Comparison of ENCODE assay signal across 8 mouse cellular contexts in the genomic region with DNA sequence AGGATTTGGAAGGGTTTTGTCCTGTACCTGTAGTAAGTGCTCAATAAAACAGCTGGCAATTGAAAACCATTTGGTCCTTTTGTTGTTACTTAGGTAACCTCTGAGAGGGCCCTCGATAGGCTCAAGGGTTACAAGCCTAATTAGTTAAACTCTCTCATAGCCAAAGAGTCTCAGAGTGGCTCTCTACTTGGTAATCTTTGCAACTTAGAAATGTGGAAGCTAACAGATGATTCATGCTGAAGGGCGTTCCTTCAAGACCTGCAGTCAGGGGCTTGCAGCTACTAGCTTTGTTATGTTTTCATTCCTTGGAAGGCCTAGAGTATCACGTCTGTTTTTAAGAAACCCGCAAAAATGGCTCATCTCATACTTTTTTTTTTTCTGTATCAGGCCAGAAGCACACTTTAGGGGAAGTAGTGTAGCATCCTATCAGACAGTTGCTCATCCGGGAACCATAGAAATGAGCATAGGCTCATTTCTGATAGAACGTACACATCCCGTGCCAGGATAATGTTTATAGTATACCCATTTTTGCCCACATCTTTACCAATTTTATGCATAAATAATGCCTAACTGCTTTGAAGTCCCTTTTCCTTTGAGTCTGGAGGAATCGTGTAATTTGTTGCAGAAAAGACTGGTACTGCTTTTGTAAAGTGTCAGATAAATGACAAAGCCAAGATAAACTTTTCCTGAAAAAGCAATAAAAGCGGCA. TPM values are rescaled to one million over a fixed set of nuclear protein-coding genes. Genes with fewer than 3 reads are reported as not detected.
DNase-seq lines count a peak whose midpoint lies in the region; ATAC-seq and TF ChIP-seq lines count a peak whose summit lies in the region.

No protein-coding gene starts in this region.

- 0 out of 2 replicates have a peak overlapping the region, but pooled peaks have one; percentile 98 for H3K9ac ChIP-seq in liver, adult 2 months (ENCODE audit: low read depth, low read length)
- peak overlapping the region; percentile 89 for H3K9ac ChIP-seq in liver, embryonic 14.5 days (replicated peaks)
- no peak overlapping the region for H3K9ac ChIP-seq in stomach, embryonic 15.5 days

- whole genome bisulfite sequencing in liver, adult 2 months = 65% methylated on average over 9 of the region's 9 CpGs
- 84% methylated on average over 9 of the region's 9 CpGs for WGBS in forebrain, embryonic 10.5 days
- 36% methylated on average over 9 of the region's 9 CpGs for WGBS in liver, embryonic 14.5 days (ENCODE audit: insufficient replicate concordance)
- 62% methylated on average over 9 of the region's 9 CpGs for WGBS in stomach, embryonic 15.5 days

- peak overlapping the region; percentile 93; the same call in 1 of the 2 replicates for H3K4me3 ChIP-seq in liver, adult 2 months (ENCODE audit: insufficient read depth, low read depth, low read length)
- H3K4me3 ChIP-seq in forebrain, embryonic 10.5 days = peak overlapping the region; percentile 92
- peak overlapping the region; percentile 83 to 91 for H3K4me3 ChIP-seq in liver, embryonic 14.5 days (ENCODE audit: insufficient read depth in 1 of 2, low read depth in 2 of 2, low read length in 2 of 2)
- H3K4me3 ChIP-seq in stomach, embryonic 15.5 days (replicated peaks) = peak overlapping the region; percentile 93

- 0 out of 2 replicates have a peak, but pooled peaks cover 2% of the 10 kb centered on the region for H3K79me2 ChIP-seq in liver, adult 2 months (ENCODE audit: control insufficient read depth, insufficient read depth, low read length)

- no peak for DNase-seq in liver, adult 2 months (ENCODE audit: extremely low read depth, low read depth, low spot score)
- DNase-seq in liver = no peak
- DNase-seq in forebrain, embryonic 10.5 days (ENCODE audit: extremely low spot score, low spot score) = no peak
- DNase-seq in liver, embryonic 14.5 days (ENCODE audit: low read depth in 3 of 3, low spot score in 3 of 3) = no peak
- no peak for DNase-seq in spleen, postnatal 4 days (ENCODE audit: low spot score in 2 of 2)
- no peak for DNase-seq in adrenal gland, adult 2 months
- DNase-seq in left cerebral cortex, adult 18-20 months (ENCODE audit: low spot score in 2 of 2) = no peak

- TF ChIP-seq EP300 in liver, embryonic 14.5 days (IDR thresholded peaks at IDR 0.05; ENCODE audit: low read depth) = no peak

- peaks cover 13% of the 10 kb centered on the region; the same call in 1 of the 2 replicates for H3K36me3 ChIP-seq in liver, adult 2 months (ENCODE audit: control insufficient read depth, insufficient read depth, low read length)
- H3K36me3 ChIP-seq in forebrain, embryonic 10.5 days (replicated peaks) = peaks cover 3% of the 10 kb centered on the region; the same call in 1 of the 2 replicates
- H3K36me3 ChIP-seq in liver, embryonic 14.5 days (replicated peaks; ENCODE audit: control insufficient read depth, insufficient read depth, low read depth) = no peaks in the 10 kb centered on the region
- no peaks in the 10 kb centered on the region for H3K36me3 ChIP-seq in stomach, embryonic 15.5 days

- H3K4me1 ChIP-seq in liver, adult 2 months (ENCODE audit: control insufficient read depth, insufficient read depth, low read length) = peaks cover 2% of the 10 kb centered on the region
- peaks cover 10% of the 10 kb centered on the region for H3K4me1 ChIP-seq in forebrain, embryonic 10.5 days
- peaks cover 9% of the 10 kb centered on the region in 2 experiments for H3K4me1 ChIP-seq in liver, embryonic 14.5 days (replicated peaks; ENCODE audit: control insufficient read depth in 2 of 2, insufficient read depth in 2 of 2, low read length in 1 of 2)
- H3K4me1 ChIP-seq in stomach, embryonic 15.5 days = peaks cover 3% of the 10 kb centered on the region; the same call in 1 of the 2 replicates

- H3K27ac ChIP-seq in liver, adult 2 months (replicated peaks; ENCODE audit: insufficient read depth, low read depth, low read length) = no peak overlapping the region; the same call in 1 of the 2 replicates
- no peak overlapping the region for H3K27ac ChIP-seq in forebrain, embryonic 10.5 days
- H3K27ac ChIP-seq in liver, embryonic 14.5 days = peak overlapping the region; percentile 73
- H3K27ac ChIP-seq in stomach, embryonic 15.5 days = peak overlapping the region; percentile 80; the same call in 1 of the 2 replicates

- peak overlapping the region; percentile 92 for H3K4me2 ChIP-seq in liver, embryonic 14.5 days (ENCODE audit: low read depth)
- peak overlapping the region; percentile 83 for H3K4me2 ChIP-seq in stomach, embryonic 15.5 days

- H3K27me3 ChIP-seq in liver, adult 2 months (ENCODE audit: control insufficient read depth, insufficient read depth, low read length) = no peaks in the 10 kb centered on the region
- H3K27me3 ChIP-seq in forebrain, embryonic 10.5 days (ENCODE audit: poor library complexity, severe bottlenecking) = no peaks in the 10 kb centered on the region
- H3K27me3 ChIP-seq in liver, embryonic 14.5 days (ENCODE audit: control insufficient read depth, insufficient read depth, low read length) = no peaks in the 10 kb centered on the region
- H3K27me3 ChIP-seq in stomach, embryonic 15.5 days (replicated peaks) = no peaks in the 10 kb centered on the region

- no peak for TF ChIP-seq POLR2A in liver, adult 2 months (IDR thresholded peaks at IDR 0.05; ENCODE audit: extremely low read depth, insufficient read depth, low read length)

- no peak for ATAC-seq in liver, embryonic 14.5 days (ENCODE audit: insufficient read depth)
- ATAC-seq in stomach, embryonic 15.5 days (ENCODE audit: insufficient read depth, low FRiP score, low read depth) = no peak

- TF ChIP-seq CTCF in liver, adult 2 months (IDR thresholded peaks at IDR 0.05; ENCODE audit: low read depth, low read length) = no peak
- TF ChIP-seq CTCF in liver, embryonic 14.5 days (IDR thresholded peaks at IDR 0.05; ENCODE audit: low read depth) = no peak

- H3K9me3 ChIP-seq in forebrain, embryonic 10.5 days = no peaks in the 10 kb centered on the region
- H3K9me3 ChIP-seq in liver, embryonic 14.5 days (ENCODE audit: control insufficient read depth, low read length) = no peaks in the 10 kb centered on the region
- H3K9me3 ChIP-seq in stomach, embryonic 15.5 days = no peaks in the 10 kb centered on the region

RNA-seq across cellular contexts. Expression of a gene that starts 2.6 kb away (rescaled TPM):
- 5.7 and 6.6 TPM in 2 replicates for total RNA-seq in liver, adult 2 months (2014; rRNA removed)
- polyA plus RNA-seq in liver, adult 2 months (2012; rRNA removed) = 11.5 and 12.4 TPM in 2 replicates
- 18.4 and 20.1 TPM in 2 replicates for polyA plus RNA-seq in forebrain, embryonic 10.5 days (2016; fragmentation: Nextera tagmentation; extraction: Ambion mirVana)
- polyA plus RNA-seq in liver, embryonic 14.5 days (2012; rRNA removed) = 4.5 and 4.7 TPM in 2 replicates
- polyA plus RNA-seq in liver, embryonic 14.5 days (2014; fragmentation: Nextera tagmentation; extraction: Ambion mirVana) = 8.0 and 9.3 TPM in 2 replicates
- 18.6 and 20.3 TPM in 2 replicates for polyA plus RNA-seq in stomach, embryonic 15.5 days (2015; fragmentation: Nextera tagmentation; extraction: Ambion mirVana)
- total RNA-seq in adrenal gland, adult 2 months (2021) = 10 to 100 TPM; 11.9 to 20.5 TPM
- 53.5 and 57.0 TPM in 2 replicates for polyA plus RNA-seq in adrenal gland, adult 2 months (2012; rRNA removed)
- 10 to 100 TPM; 37.3 to 38.4 TPM for total RNA-seq in left cerebral cortex, adult 18-20 months (2021)

RNA-seq across cellular contexts. Expression of a gene that starts 9.6 kb away (rescaled TPM):
- 1.0 TPM in 2 replicates for total RNA-seq in liver, adult 2 months (2014; rRNA removed)
- 0.70 and 0.83 TPM in 2 replicates for polyA plus RNA-seq in liver, adult 2 months (2012; rRNA removed)
- 0.55 and 0.63 TPM in 2 replicates for polyA plus RNA-seq in forebrain, embryonic 10.5 days (2016; fragmentation: Nextera tagmentation; extraction: Ambion mirVana)
- polyA plus RNA-seq in liver, embryonic 14.5 days (2012; rRNA removed) = 0.55 and 0.56 TPM in 2 replicates
- 0.52 and 0.64 TPM in 2 replicates for polyA plus RNA-seq in liver, embryonic 14.5 days (2014; fragmentation: Nextera tagmentation; extraction: Ambion mirVana)
- 8.2 and 10.1 TPM in 2 replicates for polyA plus RNA-seq in stomach, embryonic 15.5 days (2015; fragmentation: Nextera tagmentation; extraction: Ambion mirVana)
- 1 to 10 TPM; 2.9 to 6.3 TPM for total RNA-seq in adrenal gland, adult 2 months (2021)
- 2.6 and 3.7 TPM in 2 replicates for polyA plus RNA-seq in adrenal gland, adult 2 months (2012; rRNA removed)
- 10 to 100 TPM; 12.8 to 14.9 TPM for total RNA-seq in left cerebral cortex, adult 18-20 months (2021)

Comparison
In these comparisons a context has a peak if more than half of its experiments do, and no peak if none do; other contexts are left out.
1. H3K27ac ChIP-seq: peak in liver, embryonic 14.5 days (single experiment) and stomach, embryonic 15.5 days (single experiment); none in liver, adult 2 months (single experiment) and forebrain, embryonic 10.5 days (single experiment).
2. Peak in every context shown above with its lines, with median percentiles within 50 percentile points of each other: H3K4me3 ChIP-seq.